Mouse (Mus musculus) cerebellum, adult 2 months (tissue): Measurements from ENCODE around the gene Mfsd12.

ENCODE experiments used
- CTCF ChIP-seq: fragments of 200-500 bp; IDR thresholded peaks from 2 replicates; pipeline ENCODE4 v1.5.1; 2011; ENCODE audit warnings: low read depth, mild to moderate bottlenecking, control low read depth, low read length, moderate library complexity, borderline replicate concordance; ENCODE audit not compliant: insufficient read depth
- POLR2A ChIP-seq: fragments of 200-500 bp; IDR thresholded peaks from 2 replicates; pipeline ENCODE4 v1.6.1; 2011; ENCODE audit warnings: low read length, control low read depth, borderline replicate concordance; ENCODE audit not compliant: insufficient read depth

- no peak for TF ChIP-seq CTCF
- TF ChIP-seq POLR2A = no peak
Measured at GRCm38 (mm10) chr10:81334324-81334723, 23.0 kb upstream of the Mfsd12 start.
